Mouse (Mus musculus) c-Kit-negative CD71-positive TER-119-positive erythroid progenitor cells, embryonic 14.5 days (primary cell): ENCODE results near the gene Mrs2.
"Not testable (repeated sequence)": the region's sequence is repeated elsewhere in the genome, so short reads cannot be mapped to it uniquely, and the experiment has no call there.

Source experiments
- DNase-seq: peaks from one replicate; pipeline ENCODE4 v3.0.0-alpha.2; 2013; ENCODE audit warnings: low read depth, low spot score

Mrs2 gene

DNA sequence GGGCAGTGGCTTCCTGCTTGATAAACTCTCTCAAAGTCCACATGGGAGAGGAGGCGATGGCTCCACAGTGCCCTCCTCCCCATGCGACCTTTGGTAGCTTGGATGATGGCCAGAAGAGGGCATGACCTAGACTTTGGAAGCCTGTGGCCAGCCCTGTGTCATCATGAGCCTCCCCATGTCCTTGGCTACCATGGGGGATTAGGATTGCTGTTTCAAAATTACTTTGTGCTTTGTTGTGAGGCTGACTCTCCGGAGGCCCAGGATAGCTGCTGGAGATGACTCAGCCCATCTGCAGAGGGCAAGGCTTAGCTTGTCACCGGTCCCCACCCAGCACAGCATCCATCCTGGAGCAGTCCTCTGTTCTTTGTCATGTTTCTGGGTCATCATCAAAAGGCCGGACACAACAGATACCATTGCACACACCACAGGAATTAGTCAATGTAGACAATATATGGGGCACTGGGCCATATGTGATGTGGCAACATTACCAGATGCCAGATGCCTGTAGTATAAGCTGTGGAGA, 42.3 kb downstream of the Mrs2 start:
- DNase-seq = no peak

DNA sequence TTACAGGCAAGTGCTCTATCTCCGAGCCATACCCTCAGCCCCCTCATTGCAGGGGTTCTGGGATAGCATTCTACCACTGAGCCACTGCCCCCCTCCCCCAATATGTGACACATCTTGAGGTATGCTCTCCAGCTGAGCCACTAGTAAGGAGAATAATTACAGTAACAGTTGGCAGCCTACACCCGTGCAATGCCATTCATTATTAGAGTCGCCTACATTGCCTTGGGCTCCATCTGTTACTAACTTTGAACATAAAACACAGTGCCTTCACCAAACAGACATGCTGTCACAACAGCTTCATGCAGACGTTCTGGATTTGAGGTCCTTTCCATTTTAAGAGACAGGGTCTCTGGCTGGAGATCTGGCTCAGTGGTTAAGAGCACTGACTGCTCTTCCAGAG, 43.8 kb downstream of the Mrs2 start:
- DNase-seq = no peak

DNA sequence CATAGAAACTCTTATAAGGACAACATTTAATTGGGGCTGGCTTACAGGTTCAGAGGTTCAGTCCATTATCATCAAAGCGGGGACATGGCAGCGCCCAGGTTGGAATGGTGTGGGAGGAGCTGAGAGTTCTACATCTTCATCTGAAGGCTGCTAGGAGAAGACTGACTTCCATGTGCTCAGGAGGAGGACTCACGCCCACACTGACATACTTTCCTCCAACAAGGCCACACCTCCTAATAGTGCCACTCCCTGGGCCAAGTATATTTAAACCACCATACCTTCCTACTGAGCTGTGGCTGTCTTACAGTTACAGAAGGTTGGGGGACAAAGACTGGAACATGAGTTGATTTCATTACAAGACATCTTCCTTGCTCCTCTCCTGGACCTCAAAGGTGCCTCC, 48.4 kb downstream of the Mrs2 start:
- not testable (repeated sequence) for DNase-seq

DNA sequence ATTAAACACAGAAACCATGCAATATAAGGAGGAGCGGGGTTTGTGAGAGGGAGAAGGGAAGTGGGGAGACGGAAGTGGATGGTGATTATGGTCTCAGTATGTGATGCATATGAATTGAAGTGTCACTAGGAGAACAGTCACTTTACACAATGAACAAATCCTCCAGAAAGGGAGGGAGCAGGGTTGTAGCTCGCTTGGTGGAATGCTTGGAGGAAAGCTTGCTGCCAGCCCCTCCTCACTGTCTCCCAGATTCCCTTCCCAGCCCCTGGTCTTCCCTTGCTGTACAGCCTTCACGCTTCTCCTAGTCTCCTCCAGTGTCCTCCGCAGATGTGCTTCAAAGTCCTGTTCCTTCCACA, 54.4 kb downstream of the Mrs2 start:
- no peak for DNase-seq

DNA sequence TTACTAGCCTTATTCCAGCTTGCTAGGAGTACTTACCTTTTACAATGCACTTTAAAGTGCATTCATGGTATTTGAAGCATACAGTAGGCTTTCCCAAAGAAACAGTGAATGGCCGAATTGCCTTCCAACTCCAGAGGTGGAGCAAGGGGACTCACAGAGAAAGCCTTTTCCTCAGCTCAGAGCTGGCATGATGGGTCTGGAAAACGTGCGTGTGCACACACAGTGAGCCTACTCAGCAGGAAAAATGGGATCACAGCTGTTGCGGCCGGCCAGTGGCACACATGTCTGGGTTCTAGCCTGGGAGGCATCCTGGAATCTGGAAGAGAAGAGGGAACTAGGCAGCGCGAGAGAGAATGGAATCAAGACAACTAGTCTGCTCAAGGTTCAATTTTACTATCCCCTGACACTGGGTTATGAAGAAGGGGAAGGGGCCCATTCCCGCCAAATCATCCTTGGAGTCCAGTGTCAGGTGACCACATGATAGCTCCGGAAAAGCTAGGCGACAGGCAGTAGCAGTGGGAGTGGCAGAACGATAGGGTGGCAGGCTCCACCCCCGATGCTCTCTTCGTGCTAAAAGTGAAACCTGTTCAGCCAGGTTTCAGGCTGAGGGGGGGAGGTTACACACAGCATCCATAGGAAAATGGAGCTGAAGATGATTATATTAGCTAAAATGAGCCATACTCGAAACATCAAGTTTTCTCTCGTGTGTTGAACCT, 54.9 kb downstream of the Mrs2 start:
- no peak for DNase-seq

DNA sequence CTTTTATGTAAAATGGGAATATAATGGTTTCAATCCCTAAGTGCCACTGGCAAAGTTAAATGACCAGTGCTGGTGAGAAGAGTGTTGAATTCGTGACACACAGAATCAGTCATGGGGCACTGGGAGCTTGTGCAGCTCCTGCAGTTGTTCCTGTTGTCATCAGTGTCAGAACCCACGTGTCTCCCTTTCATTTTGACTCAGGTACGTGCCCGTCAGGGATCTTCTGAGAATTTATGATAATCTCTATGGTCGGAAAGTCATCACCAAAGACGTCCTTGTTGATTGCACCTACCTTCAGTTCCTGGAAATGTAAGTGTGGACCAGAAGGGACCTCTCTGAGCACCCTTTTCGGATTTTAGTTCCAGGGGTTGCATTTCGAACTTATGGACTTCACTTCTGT, 58.1 kb downstream of the Mrs2 start:
- no peak for DNase-seq

DNA sequence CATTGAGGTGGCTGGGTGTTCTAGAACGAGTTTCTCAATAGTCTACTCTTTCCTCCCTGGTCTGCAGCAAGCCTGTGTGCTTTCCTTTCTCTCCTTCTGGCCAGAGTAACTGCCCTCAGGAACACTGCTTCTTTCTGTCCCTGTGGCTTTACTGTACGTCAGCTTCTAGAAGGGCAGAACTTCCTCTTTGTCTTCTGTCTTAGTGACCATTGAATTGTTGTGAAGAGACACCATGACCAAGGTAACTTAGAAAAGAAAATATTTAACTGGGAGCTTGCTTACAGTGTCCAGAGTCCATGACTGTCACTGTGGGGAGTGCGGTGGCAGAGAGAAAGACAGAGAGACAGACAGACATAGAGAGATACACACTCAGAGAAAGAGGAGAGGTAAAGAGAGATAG, 60.1 kb downstream of the Mrs2 start:
- DNase-seq = no peak

DNA sequence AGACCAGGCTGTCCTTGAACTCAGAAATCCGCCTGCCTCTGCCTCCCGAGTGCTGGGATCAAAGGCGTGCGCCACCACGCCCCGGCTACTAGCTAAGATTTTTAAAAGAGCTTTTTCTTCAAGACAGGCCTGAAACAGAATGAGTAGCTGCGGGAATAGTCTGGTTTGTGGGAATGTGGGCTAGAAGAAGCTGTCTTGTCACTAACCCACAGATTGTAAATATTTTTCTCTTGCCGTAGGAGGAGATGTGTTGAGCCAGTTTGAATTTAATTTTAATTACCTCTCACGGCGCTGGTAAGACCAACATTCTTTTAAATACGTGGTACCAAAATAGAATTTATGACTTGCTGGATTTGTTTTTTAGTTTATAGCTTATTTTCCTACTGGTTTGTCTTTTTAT, 61.5 kb downstream of the Mrs2 start:
- no peak for DNase-seq

DNA sequence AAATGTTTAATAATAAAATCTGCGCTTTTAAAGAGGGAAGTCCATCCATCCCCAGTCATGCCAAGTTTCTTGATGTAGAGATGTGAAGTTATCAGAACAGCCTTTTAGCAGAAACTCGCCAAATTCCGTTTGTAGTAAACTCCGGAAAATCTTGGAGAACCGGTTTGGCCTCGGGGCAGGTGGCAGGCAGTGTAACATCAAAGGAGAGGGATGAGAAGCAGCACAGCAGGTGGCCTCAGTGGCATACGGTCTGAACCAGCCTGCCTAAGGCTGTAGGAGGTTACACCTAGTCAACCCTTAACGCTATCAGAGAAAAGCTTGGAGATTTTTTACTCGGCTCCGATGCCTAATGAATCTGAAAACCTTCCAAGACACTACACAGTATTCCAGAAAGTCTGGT, 64.7 kb downstream of the Mrs2 start:
- DNase-seq = no peak

DNA sequence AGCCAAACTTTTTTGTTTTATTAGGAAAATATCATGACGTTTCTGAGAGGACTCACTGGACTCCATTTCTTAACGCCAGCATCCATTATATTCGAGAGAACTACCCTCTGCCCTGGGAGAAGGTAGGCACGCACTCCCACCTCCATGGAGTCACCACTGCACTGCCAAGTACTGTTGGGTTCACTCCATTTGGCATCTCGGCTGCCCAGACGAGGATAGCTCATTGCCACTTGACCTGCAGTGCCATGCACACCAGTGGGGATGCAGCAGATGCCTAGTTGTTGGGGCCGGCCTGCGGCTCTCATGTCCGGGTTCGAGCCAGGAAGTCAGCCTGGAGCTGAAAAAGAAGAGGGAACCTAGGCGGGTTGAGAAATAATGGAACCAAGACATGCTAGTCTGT, 65.1 kb downstream of the Mrs2 start:
- no peak for DNase-seq

DNA sequence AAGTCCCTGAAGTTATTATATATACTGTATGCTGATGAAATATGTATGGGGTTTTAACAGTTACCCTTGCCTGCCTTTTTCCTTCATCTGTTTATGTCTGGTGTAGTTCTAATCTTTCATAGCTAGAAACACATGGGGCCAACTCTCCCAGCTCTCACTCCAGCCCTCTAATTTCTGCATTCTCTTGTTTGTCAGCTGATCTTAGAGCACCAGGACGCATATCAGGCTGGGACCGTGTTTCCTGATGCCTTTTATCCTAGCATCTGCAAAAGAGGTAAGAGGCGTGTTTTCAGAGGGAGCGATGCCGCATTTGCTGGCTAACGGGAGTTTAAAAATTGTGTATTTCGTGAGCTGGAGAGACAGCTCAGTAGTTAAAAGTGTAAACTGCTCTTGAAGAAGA, 67.5 kb downstream of the Mrs2 start:
- DNase-seq = no peak

DNA sequence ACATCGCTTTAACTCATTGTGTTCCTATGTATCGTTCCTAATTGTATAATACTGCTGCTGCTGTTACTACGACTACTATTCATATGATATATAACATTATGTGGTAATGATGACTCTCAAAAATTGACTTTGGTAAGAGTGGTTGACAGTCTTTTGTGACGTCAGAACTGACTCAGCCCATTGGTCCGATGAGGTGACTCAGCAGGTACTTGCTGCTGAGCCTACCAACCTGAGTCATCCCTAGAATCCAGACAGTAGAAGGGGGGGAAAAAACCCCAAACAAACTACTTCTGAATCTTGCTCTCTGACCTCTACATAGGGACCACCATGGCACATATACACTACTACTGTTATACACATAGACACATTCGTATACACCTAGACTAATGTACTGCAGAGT, 71.3 kb downstream of the Mrs2 start:
- DNase-seq = no peak

DNA sequence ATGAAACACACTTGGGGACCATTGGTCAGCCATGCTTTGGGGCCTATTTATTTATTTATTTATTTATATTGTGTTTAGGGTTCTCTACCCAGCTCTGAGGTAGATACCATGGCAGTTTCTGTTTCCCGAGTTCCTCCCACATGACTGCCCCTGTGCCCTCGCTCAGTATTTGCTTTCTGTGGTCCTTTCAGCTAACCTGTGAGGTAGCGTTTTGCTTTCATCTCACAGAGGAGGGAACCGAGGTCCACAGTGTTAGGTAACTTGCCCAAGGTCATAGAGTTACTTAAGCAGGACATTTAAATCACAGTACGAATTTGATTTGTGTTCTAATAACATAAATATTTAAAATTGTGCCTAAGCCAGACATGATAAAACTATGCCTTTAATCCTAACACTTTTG, 73.0 kb downstream of the Mrs2 start:
- DNase-seq = no peak

DNA sequence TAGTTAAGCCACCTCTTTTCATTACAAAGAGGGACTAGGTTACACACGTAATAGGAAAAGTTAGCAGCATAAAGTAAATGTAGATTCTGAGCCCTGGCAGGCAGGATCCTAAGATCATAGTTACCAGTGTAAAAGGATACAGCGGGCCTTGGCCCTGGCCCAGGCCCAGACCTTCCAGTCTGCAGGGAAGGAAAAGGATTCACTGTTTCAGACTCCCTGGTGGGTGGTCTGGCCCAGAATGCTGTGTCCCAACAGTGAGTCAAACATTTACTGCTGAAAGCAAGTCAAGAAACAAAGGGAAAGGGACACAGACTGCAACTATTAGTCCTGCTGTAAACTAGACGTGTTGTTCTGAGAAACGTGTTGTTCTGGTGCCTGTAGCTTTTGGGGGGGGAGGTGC, 74.6 kb downstream of the Mrs2 start:
- no peak for DNase-seq

DNA sequence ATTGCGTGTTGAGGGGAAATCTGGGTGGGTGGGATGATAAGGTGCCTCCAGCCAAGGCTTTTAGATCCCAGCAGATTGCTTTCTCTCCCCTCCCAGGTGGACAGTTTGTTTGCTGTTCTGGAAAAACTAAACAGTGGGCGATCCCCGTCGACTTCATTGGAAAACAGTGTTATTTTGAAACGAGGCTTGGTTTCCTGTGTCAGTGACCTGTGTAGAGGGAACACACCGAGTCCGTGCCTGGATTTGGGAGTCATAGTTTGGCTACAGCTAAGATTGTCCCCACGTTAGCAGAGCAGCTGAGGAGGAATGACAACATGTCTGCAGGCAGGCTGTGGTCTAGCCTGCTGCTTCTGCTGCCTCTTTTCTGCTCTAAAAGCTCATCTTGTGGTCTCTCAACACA, 76.9 kb downstream of the Mrs2 start:
- DNase-seq = no peak

DNA sequence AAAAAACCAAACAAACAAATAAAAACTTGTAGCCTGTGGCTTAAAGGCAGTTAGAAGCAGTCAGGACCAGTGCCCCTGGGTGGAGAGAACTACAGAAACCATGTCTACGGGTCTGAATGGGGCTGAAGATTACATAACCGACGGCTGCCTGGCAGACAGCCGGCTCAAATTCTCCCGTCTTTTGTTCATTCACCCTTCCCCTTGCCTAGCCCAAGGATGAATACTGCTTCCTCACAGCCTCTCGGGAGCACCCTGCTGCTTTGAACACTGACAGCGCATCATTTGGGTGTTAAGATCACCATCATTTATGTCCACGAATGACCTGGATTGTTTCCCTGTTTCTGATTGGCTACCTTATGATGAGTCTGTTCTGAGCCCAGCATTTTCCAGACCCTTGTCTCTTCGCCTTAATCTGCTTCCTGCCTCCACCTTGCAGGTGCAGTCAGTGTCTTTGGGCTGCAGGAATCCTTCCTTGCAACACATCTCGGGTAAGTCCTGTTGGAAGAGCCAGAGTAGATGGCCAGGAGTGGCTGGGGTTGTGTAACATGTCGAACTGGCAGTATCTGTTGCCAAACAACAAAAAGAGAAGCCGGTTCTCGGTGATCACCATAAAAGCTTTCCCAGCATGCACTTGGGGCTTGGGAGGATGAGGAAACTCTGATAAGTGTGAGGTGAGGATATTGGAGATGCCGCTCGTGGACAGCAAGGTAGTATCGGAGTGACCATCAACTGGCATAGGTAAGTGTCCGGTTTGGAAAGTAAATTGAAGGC, 77.5 kb downstream of the Mrs2 start, which contains the start of gene Gpld1:
Gene Gpld1 (plus strand): TSS at position 641 of the 771 bp plus-strand sequence.
- no peak for DNase-seq

DNA sequence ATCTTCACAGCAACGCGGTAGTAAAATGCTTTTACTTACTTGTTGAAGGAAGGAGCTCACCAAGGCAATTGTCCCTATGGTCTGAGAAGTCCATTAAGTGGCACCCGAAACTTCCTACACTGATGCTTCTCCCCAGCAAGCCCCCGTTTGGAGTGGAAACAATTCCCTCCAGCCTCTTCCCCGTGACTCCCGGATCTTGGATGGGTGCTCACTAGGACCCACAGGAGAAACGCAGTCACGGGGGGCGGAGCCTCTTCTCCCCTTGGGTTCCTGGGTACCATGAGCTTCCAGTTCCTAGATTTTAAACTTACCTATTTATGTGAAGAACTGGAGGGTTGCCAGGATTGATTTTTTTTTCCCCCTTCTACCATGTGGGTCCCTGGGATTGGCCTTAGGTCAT, 80.7 kb downstream of the Mrs2 start:
- DNase-seq = no peak

DNA sequence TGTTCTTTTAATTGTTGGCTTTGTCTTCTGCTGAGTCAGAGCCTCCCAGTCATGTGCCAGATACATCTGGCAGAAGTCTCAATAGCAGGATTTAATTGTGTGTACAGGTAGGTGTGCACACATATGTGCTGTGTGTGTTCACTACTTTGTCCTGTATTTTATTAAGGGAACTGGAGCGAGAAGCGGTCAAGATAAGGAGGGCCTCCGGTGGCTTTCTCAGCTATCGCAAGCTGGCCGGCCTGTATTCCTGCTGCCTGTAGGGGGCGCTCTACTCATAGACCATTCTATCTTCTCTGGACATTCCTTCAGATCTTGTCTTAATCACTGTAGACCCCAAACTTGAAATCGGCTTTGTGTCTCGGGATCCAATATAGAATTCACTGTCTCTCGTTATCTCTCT, 81.5 kb downstream of the Mrs2 start:
- peak; percentile 9 for DNase-seq

DNA sequence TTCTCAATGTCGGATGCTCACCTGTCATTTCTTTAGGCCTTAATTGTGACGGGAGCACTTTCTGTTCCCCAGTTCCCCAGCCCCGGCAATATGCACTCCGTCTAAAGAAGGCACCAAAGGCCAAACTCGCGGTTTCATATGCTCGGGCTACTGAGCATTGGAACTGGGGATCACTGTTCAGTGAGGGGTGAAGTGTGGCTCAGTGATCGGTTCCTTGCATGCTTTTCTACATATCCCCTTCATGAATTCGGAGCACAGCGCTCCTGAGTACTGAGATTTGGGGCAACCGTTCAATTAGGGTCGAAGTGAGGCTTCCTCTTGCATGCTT, 82.4 kb downstream of the Mrs2 start:
- no peak for DNase-seq
